Mouse (Mus musculus) G1E (cell line): ENCODE results near the gene Batf2.

Experiments
- CTCF ChIP-seq: IDR thresholded peaks from 2 replicates; pipeline ENCODE4 v1.5.1; 2012; ENCODE audit warnings: low read depth, low read length, inconsistent platforms, mixed read lengths
- GATA1 ChIP-seq: IDR thresholded peaks from 2 replicates; pipeline ENCODE4 v1.6.1; 2012; ENCODE audit warnings: borderline replicate concordance, low read length, inconsistent platforms, mixed read lengths

GRCm38 (mm10) chr19:6126789-6127580 lies 13.8 kb upstream of the Batf2 start:
- TF ChIP-seq CTCF (no peak), GATA1 (no peak)
